Mouse (Mus musculus) neural tube, embryonic 13.5 days (tissue): ENCODE results near the gene Pgap1. TPM values are rescaled to one million over a fixed set of nuclear protein-coding genes. Genes with fewer than 3 reads are reported as not detected.

Experiments
- polyA plus RNA-seq: library from polyadenylated mRNA; unstranded; fragments of >200 nt; fragmentation: Nextera tagmentation; extraction: Ambion mirVana; gene quantifications from 2 replicates; pipeline ENCODE4 v1.2.1, GENCODE M21; 2015

Pgap1 gene
- polyA plus RNA-seq, 1 experiment from 2014 or later = 18.6 TPM

Other genes with a start within 250 kb of the Pgap1 start
- 21.6 and 23.0 TPM in 2 replicates for gene Gtf3c3, start 118.7 kb downstream of the Pgap1 start, polyA plus RNA-seq